Mouse (Mus musculus) MEL (cell line): ENCODE results near the gene Mfsd4b2.
"Not testable (repeated sequence)": the region's sequence is repeated elsewhere in the genome, so short reads cannot be mapped to it uniquely, and the experiment has no call there.

ENCODE experiments used
- CTCF ChIP-seq, 3 experiments: IDR thresholded peaks in 2 of 3; conservative IDR thresholded peaks in 1 of 3; 2 replicates each; pipeline ENCODE4 v1.5.1; 2011 to 2012; ENCODE audit warnings: low read length in 3 of 3, low read depth in 2 of 3, mild to moderate bottlenecking in 2 of 3, improper control_type of control experiment in 1 of 3, inconsistent platforms in 1 of 3, mixed read lengths in 1 of 3, moderate library complexity in 1 of 3; ENCODE audit not compliant: control insufficient read depth in 1 of 3, insufficient read depth in 1 of 3, poor library complexity in 1 of 3, severe bottlenecking in 1 of 3
- ELF1 ChIP-seq: IDR thresholded peaks from 2 replicates; pipeline ENCODE4 v1.6.1; 2014; ENCODE audit warnings: low read depth, mild to moderate bottlenecking, inconsistent platforms, low read length, improper control_type of control experiment, moderate library complexity
- EP300 ChIP-seq, 2 experiments: IDR thresholded peaks; 2 replicates each; pipeline ENCODE4 v1.6.1; 2011; ENCODE audit warnings: improper control_type of control experiment in 2 of 2, low read length in 2 of 2, low read depth in 1 of 2, mild to moderate bottlenecking in 1 of 2
- JUND ChIP-seq: IDR thresholded peaks from 2 replicates; pipeline ENCODE4 v1.6.1; 2011; ENCODE audit warnings: low read depth, mild to moderate bottlenecking, improper control_type of control experiment, low read length
- POLR2A ChIP-seq, 2 experiments: IDR thresholded peaks; 2 replicates each; pipeline ENCODE4 v1.6.1; 2011 to 2012; ENCODE audit warnings: low read length in 2 of 2, mild to moderate bottlenecking in 2 of 2, control low read depth in 1 of 2, improper control_type of control experiment in 1 of 2, low read depth in 1 of 2, moderate library complexity in 1 of 2; ENCODE audit not compliant: control insufficient read depth in 1 of 2, insufficient read depth in 1 of 2, poor library complexity in 1 of 2
- POLR2AphosphoS5 ChIP-seq: IDR thresholded peaks from 2 replicates; pipeline ENCODE4 v1.6.1; 2012; ENCODE audit warnings: low read depth, borderline replicate concordance, mild to moderate bottlenecking, inconsistent platforms, low read length, moderate library complexity, mixed read lengths
- RCOR1 ChIP-seq: IDR thresholded peaks from 2 replicates; pipeline ENCODE4 v1.6.1; 2012; ENCODE audit warnings: low read depth, mild to moderate bottlenecking, inconsistent platforms, low read length, improper control_type of control experiment
- SIN3A ChIP-seq: IDR thresholded peaks from 2 replicates; pipeline ENCODE4 v1.6.1; 2012; ENCODE audit warnings: low read length, improper control_type of control experiment, inconsistent platforms
- TBP ChIP-seq: IDR thresholded peaks from 2 replicates; pipeline ENCODE4 v1.8.0; 2011; ENCODE audit warnings: low read depth, low read length, improper control_type of control experiment
- UBTF ChIP-seq: IDR thresholded peaks from 2 replicates; pipeline ENCODE4 v1.6.1; 2012; ENCODE audit warnings: low read depth, mild to moderate bottlenecking, inconsistent platforms, low read length, improper control_type of control experiment, moderate library complexity, borderline replicate concordance; ENCODE audit not compliant: insufficient read depth
- ZNF384 ChIP-seq: IDR thresholded peaks from 2 replicates; pipeline ENCODE4 v1.6.1; 2012; ENCODE audit warnings: low read depth, mild to moderate bottlenecking, inconsistent platforms, low read length, improper control_type of control experiment

- not testable (repeated sequence) for TF ChIP-seq CTCF (IDR thresholded peaks at IDR 0.05 in 2 of 3, conservative IDR thresholded peaks at IDR 0.05 in 1 of 3; ENCODE audit: control insufficient read depth in 1 of 3, insufficient read depth in 1 of 3, low read depth in 2 of 3, low read length in 3 of 3, poor library complexity in 1 of 3, severe bottlenecking in 1 of 3); JUND; ELF1; TBP; SIN3A; EP300 (IDR thresholded peaks at IDR 0.05; ENCODE audit: low read depth in 1 of 2, low read length in 2 of 2); POLR2AphosphoS5; POLR2A (IDR thresholded peaks at IDR 0.05; ENCODE audit: control insufficient read depth in 1 of 2, insufficient read depth in 1 of 2, low read depth in 1 of 2, low read length in 2 of 2, poor library complexity in 1 of 2); UBTF; RCOR1; ZNF384
Observed at GRCm38 (mm10) chr10:39947195-39947594, 20.5 kb upstream of the Mfsd4b2 start.
